Mouse (Mus musculus): ENCODE results near the gene Ppm1h. TPM values are rescaled to one million over a fixed set of nuclear protein-coding genes. Genes with fewer than 3 reads are reported as not detected.

Gene Ppm1h
- polyA plus RNA-seq, 1 experiment from 2014 or later, result 33.5 TPM

- DNase-seq (ENCODE audit: low spot score), result peak; percentile 84
- Histone ChIP-seq H3K27me3 (ENCODE audit: insufficient read depth, low read length) (no peaks in the 10 kb centered on the region), H3K9me3 (replicated peaks; ENCODE audit: low read length) (no peaks in the 10 kb centered on the region), H3K4me1 (replicated peaks; ENCODE audit: insufficient read depth, low read length) (peaks cover 30% of the 10 kb centered on the region), H3K9ac (ENCODE audit: low read depth, low read length) (peak overlapping the region; percentile 32), H3K27ac (peak overlapping the region; percentile 90), H3K36me3 (ENCODE audit: insufficient read depth, low read length) (no peaks in the 10 kb centered on the region), H3K4me2 (ENCODE audit: low read length) (peak overlapping the region; percentile 2; the same call in 1 of the 2 replicates), H3K4me3 (replicated peaks; ENCODE audit: low read depth, low read length) (no peak overlapping the region)
- WGBS, result 10% methylated on average over 19 of the region's 19 CpGs
- ATAC-seq (replicated peaks; ENCODE audit: low FRiP score, low read depth), result peak; percentile 71
- no peak for TF ChIP-seq CTCF (IDR thresholded peaks at IDR 0.05; ENCODE audit: low read depth)
These were observed 234.3 kb downstream of the Ppm1h start for GRCm38 (mm10) chr10:122912701-122913368.

DNA sequence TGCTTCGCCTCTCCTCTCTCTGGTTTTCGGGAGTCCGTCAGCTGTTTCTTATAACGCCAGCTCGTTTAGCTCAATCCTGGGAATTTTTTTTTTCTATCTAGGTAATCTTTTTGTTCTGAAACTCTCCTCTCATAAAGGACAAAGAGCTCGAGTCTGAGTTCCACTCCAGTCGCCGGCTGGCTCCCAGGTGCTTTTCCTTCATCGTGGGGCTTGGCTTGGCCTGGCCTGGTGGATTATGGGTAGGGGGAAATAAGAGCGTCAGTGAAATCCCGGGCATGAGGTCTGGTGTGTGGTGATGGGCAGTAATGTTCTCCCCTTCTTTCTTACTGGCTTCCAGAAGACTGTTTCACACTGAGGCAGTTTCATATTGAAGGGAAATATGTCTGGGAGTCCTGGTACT lies 234.8 kb downstream of the Ppm1h start:
- Histone ChIP-seq H3K36me3 (ENCODE audit: insufficient read depth, low read length) (no peaks in the 10 kb centered on the region), H3K27me3 (ENCODE audit: insufficient read depth, low read length) (no peaks in the 10 kb centered on the region), H3K27ac (peak overlapping the region; percentile 90), H3K9ac (ENCODE audit: low read depth, low read length) (no peak overlapping the region), H3K4me1 (replicated peaks; ENCODE audit: insufficient read depth, low read length) (peaks cover 30% of the 10 kb centered on the region), H3K4me3 (replicated peaks; ENCODE audit: low read depth, low read length) (no peak overlapping the region), H3K4me2 (ENCODE audit: low read length) (peak overlapping the region; percentile 2; the same call in 1 of the 2 replicates), H3K9me3 (replicated peaks; ENCODE audit: low read length) (no peaks in the 10 kb centered on the region)
- ATAC-seq (replicated peaks; ENCODE audit: low FRiP score, low read depth) (no peak), DNase-seq (ENCODE audit: low spot score) (no peak)
- TF ChIP-seq CTCF (IDR thresholded peaks at IDR 0.05; ENCODE audit: low read depth), result no peak
- 21% methylated on average over 11 of the region's 11 CpGs for WGBS

DNA sequence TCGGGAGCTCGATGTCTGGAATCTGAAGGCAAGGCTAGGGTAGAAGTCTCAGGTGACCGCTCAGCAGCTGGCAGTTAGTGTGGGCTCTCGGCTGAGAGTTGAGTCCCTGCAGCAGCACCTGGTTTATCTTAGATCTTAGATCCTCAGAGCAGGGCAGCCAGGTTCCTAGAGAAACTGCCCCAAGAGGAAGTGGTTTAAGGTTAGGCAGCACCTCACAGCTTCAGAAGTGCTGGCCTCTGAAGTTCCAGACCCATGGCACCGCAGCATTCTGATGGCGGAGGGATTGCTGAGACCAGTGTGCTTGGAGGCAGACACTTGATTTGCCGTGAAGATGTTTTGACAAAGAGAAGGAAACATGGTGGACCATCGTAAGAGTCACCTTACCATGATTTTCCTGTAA lies 237.3 kb downstream of the Ppm1h start:
- Histone ChIP-seq H3K4me2 (ENCODE audit: low read length) (no peak overlapping the region), H3K27ac (no peak overlapping the region), H3K9me3 (replicated peaks; ENCODE audit: low read length) (no peaks in the 10 kb centered on the region), H3K4me3 (replicated peaks; ENCODE audit: low read depth, low read length) (no peak overlapping the region), H3K4me1 (replicated peaks; ENCODE audit: insufficient read depth, low read length) (peaks cover 27% of the 10 kb centered on the region), H3K36me3 (ENCODE audit: insufficient read depth, low read length) (0 out of 2 replicates have a peak, but pooled peaks cover 3% of the 10 kb centered on the region), H3K27me3 (ENCODE audit: insufficient read depth, low read length) (no peaks in the 10 kb centered on the region), H3K9ac (ENCODE audit: low read depth, low read length) (no peak overlapping the region)
- 67% methylated on average over 8 of the region's 8 CpGs for WGBS
- no peak for TF ChIP-seq CTCF (IDR thresholded peaks at IDR 0.05; ENCODE audit: low read depth)
- ATAC-seq (replicated peaks; ENCODE audit: low FRiP score, low read depth), result no peak
- no peak for DNase-seq (ENCODE audit: low spot score)

DNA sequence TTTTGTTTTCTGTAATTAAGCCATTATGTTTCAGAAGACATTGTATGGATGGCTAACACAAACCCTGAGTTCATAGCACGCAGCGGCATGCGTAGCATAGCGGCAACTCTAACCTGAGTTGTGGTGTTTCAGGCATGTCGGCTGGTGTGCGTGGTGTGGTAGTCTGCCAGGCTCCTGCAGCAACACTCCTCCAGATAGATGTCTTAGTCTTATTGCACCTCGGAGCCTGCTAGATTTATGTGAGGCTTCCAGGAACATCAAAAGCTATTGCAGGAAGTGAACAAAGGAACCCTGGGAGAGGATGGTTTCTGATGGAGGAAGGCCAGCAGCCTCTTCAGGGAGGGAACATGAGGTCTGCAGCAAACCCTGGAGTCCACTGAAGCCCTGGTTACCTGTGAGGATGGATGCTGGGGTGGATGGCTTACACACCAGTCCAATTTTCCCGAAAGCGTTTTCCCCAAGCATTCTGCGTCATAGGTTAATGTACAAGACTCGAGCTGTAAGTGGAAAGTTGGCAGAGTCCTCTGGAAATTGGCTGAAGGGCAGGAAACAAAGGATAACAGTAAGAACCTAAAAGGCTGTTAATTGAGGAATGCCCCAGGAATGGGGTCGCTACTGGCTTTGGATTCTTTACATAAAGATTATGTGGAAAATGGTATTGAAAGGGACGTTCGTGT lies 239.2 kb downstream of the Ppm1h start:
- Histone ChIP-seq H3K27me3 (ENCODE audit: insufficient read depth, low read length) (no peaks in the 10 kb centered on the region), H3K4me2 (ENCODE audit: low read length) (no peak overlapping the region), H3K27ac (no peak overlapping the region), H3K36me3 (ENCODE audit: insufficient read depth, low read length) (0 out of 2 replicates have a peak, but pooled peaks cover 3% of the 10 kb centered on the region), H3K9me3 (replicated peaks; ENCODE audit: low read length) (no peaks in the 10 kb centered on the region), H3K4me3 (replicated peaks; ENCODE audit: low read depth, low read length) (no peak overlapping the region), H3K4me1 (replicated peaks; ENCODE audit: insufficient read depth, low read length) (peaks cover 18% of the 10 kb centered on the region; the same call in 1 of the 2 replicates), H3K9ac (ENCODE audit: low read depth, low read length) (no peak overlapping the region)
- DNase-seq (ENCODE audit: low spot score), result no peak
- no peak for ATAC-seq (replicated peaks; ENCODE audit: low FRiP score, low read depth)
- no peak for TF ChIP-seq CTCF (IDR thresholded peaks at IDR 0.05; ENCODE audit: low read depth)
- WGBS, result 73% methylated on average over 14 of the region's 14 CpGs

- no peak overlapping the region for H3K27ac ChIP-seq
- H3K9ac ChIP-seq (ENCODE audit: low read depth, low read length), result no peak overlapping the region
- no peaks in the 10 kb centered on the region for H3K27me3 ChIP-seq (ENCODE audit: insufficient read depth, low read length)
- peaks cover 14% of the 10 kb centered on the region; the same call in 1 of the 2 replicates for H3K4me1 ChIP-seq (replicated peaks; ENCODE audit: insufficient read depth, low read length)
- no peak overlapping the region for H3K4me2 ChIP-seq (ENCODE audit: low read length)
- no peak for TF ChIP-seq CTCF (IDR thresholded peaks at IDR 0.05; ENCODE audit: low read depth)
- H3K36me3 ChIP-seq (ENCODE audit: insufficient read depth, low read length), result 0 out of 2 replicates have a peak, but pooled peaks cover 6% of the 10 kb centered on the region
- no peaks in the 10 kb centered on the region for H3K9me3 ChIP-seq (replicated peaks; ENCODE audit: low read length)
- no peak for ATAC-seq (replicated peaks; ENCODE audit: low FRiP score, low read depth)
- DNase-seq (ENCODE audit: low spot score), result no peak
- H3K4me3 ChIP-seq (replicated peaks; ENCODE audit: low read depth, low read length), result no peak overlapping the region
- 84% methylated on average over 9 of the region's 9 CpGs for WGBS
These were observed 239.7 kb downstream of the Ppm1h start for GRCm38 (mm10) chr10:122918325-122918694.

GRCm38 (mm10) chr10:122918754-122919153 lies 240.2 kb downstream of the Ppm1h start:
- Histone ChIP-seq H3K9me3 (replicated peaks; ENCODE audit: low read length) (no peaks in the 10 kb centered on the region), H3K36me3 (ENCODE audit: insufficient read depth, low read length) (0 out of 2 replicates have a peak, but pooled peaks cover 6% of the 10 kb centered on the region), H3K4me1 (replicated peaks; ENCODE audit: insufficient read depth, low read length) (peaks cover 10% of the 10 kb centered on the region; the same call in 1 of the 2 replicates), H3K27me3 (ENCODE audit: insufficient read depth, low read length) (no peaks in the 10 kb centered on the region), H3K27ac (no peak overlapping the region), H3K4me3 (replicated peaks; ENCODE audit: low read depth, low read length) (no peak overlapping the region), H3K9ac (ENCODE audit: low read depth, low read length) (no peak overlapping the region), H3K4me2 (ENCODE audit: low read length) (no peak overlapping the region)
- WGBS, result 76% methylated on average over 5 of the region's 5 CpGs
- no peak for TF ChIP-seq CTCF (IDR thresholded peaks at IDR 0.05; ENCODE audit: low read depth)
- DNase-seq (ENCODE audit: low spot score), result no peak
- no peak for ATAC-seq (replicated peaks; ENCODE audit: low FRiP score, low read depth)
